Mouse (Mus musculus) layer of hippocampus, postnatal 10 days (tissue): ENCODE results near the gene Vgll1. TPM values are rescaled to one million over a fixed set of nuclear protein-coding genes. Genes with fewer than 3 reads are reported as not detected.

Source experiments
- DNase-seq, 2 experiments: peaks; one replicate each; pipeline ENCODE4 v3.0.0; 2021; ENCODE audit warnings: low spot score in 2 of 2
- long read RNA-seq: library from polyadenylated mRNA; stranded (forward); transcript quantifications from one replicate; pipeline ENCODE4 v2.0.0, GENCODE M21; 2023
- total RNA-seq, 2 experiments: library from RNA; stranded (reverse); gene quantifications; 2 replicates each; pipeline ENCODE4 v1.2.3; 2021

Vgll1 gene
- not detected for total RNA-seq
- long read RNA-seq: 0 reads

DNA sequence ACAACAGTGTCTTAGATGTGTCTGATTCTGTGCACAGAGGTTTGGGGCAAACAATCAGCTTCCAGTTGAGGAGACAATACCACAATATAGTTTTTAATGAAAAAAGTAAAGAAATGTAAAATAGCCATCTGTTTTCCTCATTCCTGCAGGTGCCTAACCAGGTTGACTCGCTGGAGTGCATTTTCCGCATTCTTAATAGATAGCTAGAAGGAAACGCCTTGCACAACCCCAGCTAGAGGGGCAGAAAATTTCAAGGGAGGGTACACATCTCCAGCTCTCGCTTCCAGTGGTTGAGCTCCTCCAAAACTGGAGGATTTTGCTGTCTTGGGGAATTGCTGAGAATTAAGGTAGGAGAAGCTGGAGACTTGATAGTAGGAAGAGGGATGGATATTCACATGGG is at the start of gene Vgll1:
Gene Vgll1, plus strand, starts transcription at position 301 of the 400 bp plus-strand sequence.
- DNase-seq: no peak

DNA sequence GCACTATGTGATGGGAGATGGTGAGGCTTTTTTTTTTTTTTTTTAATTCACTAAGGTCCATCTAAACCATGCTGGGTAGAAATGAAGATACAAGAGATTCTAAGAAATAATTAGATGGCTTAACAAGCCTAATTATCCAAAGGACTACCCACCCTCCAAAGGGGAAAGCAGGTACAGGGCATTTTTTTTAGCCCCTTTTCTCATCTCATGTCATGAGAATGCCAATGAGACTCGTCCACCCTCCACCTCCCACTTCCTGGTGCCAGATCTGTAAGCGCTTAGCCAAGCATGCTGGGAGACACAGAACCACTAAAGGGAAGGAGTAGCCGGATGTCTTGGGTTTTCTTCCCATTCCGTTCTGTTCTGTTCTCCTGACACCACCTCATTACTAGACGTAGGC is 45.1 kb upstream of the Vgll1 start, which contains the start of gene Brs3:
Gene Brs3, plus strand, starts transcription at position 301 of the 400 bp plus-strand sequence.
- DNase-seq: no peak

DNA sequence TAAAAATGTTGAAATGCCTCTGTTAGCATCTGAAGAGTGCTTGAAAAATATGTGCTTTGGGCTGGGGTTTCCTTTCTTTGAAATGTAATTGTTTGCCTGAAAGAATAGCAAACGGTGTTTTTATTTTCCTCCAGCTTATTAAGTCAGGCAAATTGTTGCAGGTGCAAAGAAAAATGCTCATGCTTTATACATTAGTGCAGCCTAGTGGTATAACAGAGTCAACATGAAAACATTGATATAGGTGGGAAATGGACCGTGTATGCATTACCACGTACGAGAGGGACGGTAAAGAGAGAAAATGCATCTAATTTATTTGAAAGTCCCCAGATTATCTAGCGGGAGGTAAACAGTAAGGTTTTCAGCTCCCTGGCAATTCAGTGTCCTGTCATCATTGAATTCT is 44.0 kb upstream of the Vgll1 start:
- no peak for DNase-seq

DNA sequence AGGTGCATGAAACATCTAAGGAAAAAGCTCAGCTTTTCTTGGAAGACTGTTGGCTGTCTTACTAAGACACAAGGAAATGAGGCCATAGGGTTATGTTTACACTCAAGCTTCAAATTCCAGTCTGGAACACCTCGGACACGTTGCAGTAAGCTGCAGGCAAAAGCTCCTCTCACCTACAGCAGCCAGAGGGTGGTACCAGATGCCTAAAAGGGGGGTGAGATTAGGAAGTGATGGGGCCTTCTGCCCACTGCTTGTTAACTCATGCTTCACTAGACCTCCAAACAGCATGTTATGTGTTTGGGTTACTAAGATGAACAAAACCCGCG is 35.1 kb upstream of the Vgll1 start:
- no peak for DNase-seq

DNA sequence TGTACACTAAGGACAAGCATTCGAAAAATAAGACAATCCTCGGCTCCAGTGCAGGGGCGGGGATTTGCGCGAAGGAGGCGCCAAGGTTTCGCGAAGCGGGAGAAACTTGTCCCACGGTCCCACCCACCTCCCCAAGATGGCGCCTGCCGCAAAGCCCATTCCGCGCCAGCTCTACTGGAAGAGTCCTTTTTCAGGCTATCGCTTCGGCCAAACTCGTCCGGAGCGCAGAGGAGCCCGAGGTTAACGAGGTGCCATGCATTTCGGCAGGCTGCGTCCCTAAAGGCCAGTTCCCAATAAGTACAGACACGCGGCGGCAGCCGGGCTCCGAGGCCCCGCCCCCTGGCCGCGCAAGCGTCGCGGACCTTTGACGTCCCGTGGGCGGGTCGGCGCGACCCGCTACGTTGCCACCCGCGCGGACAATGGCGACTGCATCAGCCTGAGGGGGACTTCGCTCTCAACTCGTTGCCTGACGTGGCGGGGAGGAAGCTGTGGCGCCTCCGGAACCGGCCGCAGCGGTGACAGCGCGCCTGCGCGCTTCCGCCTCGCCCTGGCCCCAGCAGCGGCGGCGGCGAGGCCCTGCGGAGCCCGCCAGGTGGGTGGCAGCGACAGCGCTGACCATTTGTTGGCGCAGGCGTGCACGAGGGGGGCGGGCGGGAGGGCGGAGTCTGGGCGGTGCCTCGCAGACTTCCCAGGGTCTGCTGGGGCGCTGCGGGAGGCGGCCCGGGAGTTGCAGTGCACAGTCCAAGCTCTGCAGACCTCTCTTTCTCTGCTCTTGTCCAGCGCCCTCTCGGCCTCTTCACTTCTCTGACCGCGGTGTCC is 34.5 kb upstream of the Vgll1 start, which contains the start of gene Htatsf1:
Gene Htatsf1, plus strand, starts transcription at position 410 of the 819 bp plus-strand sequence.
- peak; percentile 78 to 86 for DNase-seq

DNA sequence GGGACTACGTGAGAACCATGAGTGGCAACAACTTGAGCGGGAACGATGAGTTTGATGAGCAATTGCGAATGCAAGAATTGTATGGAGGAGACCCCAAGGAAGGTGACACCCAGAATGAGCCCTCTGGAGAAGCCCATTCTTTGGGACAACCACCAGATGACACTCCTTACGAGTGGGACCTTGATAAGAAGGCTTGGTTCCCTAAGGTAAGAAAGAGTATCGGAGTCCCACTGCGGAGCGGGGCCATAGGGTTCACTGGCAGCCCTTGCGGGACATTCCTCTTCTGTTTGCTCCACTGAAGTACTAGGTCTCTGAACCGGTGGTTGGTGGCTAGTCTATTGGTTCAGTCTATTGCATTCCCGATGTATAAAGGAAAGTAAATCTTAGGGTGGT is 33.9 kb upstream of the Vgll1 start:
- no peak for DNase-seq

DNA sequence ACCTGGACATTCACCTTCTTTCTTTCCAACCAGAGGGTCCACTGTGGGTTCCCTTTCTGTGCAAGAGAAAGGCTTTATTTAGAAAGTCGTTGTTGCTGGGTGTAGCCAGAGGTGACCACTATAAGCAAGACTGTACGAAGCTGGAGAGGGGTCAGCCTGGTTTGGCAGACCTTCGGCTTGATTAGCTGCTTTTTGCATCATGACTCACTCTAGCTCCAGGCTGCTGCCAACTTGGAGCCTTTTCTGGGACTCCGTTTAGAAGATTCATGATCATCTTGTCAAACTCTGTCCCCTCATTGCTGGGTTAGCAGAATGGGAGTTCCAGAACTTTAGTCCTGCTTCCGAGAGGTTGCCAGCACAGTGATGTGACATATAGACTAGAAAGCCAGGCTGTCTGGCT is 6.4 kb upstream of the Vgll1 start:
- no peak for DNase-seq

DNA sequence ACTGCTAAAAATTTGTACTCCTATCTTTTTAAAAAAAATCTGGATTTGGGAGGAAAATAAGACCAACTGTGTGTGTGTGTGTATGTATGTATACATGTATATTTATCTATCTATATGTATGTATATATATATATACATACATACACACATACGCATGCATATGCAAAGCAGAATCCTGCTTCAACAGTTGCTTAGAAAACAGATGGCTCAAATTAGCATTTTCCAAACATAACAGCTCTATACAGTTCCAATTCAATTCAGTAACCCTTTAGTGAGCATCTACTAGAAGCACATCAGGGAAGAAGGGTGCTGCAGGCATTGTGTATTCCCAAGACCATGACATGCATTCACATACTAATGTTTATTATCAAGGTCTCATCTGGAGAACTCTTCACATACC is 15.5 kb downstream of the Vgll1 start:
- DNase-seq: no peak

DNA sequence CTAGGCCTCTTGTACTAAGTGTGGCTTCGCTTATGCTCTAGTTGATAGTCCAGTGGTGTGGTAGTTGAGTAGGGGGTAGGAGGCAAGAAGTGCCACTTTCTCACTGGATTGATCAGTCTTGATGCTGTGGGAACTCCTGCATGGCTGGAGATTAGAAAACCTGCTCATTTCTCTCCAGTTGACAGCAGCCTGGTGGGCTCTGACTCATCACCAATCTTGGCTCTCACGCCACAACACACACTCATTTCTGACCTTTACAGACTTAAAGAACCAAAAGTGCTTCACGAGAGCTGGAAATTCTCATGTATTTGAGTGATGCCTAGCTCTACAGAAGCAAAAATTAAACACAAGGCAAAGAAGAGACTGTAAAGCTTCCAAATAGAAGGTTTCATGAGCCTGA is 19.1 kb downstream of the Vgll1 start:
- no peak for DNase-seq

DNA sequence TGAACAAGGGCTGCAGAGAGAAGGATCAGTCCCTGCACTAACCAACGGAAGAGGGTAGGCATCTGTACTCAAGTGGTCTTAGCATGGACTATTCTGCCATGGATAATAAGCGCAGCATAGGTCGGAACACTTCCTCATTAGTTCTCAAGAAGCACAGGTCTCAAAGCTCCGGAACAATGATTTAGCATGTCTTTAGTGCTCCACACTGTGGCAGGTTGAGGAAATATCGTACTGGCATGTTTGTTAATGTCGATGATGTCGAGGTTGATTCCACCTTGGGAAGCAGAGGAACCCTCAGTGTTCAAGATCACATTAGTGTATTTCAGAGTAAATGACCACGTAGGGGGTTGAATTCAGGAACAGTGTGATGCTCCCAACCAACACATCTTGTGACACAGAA is 30.2 kb downstream of the Vgll1 start:
- DNase-seq: no peak

DNA sequence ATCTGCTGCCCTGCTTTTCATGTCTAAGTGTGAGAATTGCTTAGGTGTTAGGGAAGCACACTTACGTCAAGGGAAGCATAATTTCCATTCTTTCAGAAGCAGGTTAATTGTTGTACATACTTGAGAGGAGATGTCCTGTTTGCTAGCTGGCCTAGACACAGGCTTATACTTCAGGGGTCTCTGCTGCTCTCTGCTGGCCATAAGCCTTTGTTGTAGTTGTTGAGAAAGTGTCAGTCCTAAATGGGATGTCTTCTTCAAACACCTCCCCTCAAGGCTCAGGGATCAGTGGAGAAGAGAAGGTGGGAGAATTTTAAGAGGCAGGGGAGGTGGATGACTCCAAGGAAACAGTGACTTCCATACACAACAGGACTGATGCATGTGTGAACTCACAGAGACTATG is 32.9 kb downstream of the Vgll1 start:
- DNase-seq: peak in 1 of 2 experiments; percentile 2

DNA sequence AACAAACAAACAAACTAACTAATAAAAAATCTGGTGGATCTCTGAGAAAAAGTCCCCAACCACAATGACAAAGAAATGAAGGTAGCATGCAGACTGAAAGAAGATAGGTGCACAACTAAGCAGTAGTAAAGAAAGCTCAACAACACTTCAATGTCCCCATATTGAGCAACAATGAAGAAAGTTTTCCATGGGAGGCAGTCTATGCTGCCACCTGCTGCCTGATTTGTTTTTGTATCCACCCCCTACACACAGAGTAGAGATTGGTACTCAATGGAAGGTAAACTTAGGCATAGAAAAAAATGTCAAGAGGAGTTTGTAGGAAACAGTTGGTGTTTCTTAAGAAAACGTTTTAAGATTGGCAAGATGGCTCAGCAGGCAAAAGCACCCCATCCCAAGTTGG is 42.7 kb downstream of the Vgll1 start:
- DNase-seq: no peak

DNA sequence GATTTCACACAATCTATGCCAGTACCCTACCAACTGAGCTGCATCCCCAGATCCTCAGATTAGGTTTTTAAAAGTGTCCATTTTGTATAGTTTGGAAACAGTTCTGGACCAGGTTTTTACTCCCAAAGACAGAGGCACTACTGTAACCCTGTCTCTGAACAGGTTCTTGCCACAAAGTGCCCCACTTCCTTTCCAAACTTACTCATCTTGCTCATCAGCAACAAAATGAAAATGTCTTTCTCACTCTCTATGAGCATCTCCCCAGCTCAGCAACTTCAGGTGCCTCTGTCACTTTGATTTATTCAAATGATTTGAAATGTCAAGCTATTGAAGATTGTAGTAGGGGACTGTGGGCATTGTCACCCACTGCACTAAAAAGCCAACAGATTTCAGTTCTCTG is 49.7 kb downstream of the Vgll1 start:
- DNase-seq: no peak

DNA sequence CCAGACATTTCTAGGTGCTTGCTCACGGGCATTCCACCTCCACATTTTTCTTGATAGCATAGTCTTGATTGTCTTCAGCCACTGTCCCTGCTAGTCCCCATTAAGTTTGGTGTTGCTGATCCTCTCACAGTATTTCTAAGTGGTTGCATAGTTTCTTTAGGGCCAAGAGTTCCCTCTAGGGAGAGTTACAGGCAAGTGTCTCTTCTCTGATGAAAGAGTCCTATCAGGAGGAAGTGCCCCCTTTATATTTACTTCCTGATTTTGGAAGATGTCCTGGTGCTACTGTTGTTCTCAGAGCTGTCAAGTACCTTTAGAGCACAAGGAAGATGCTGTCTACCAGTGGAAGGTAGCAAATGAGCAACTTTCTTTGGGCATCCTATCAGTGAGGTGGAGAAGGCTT is 65.6 kb downstream of the Vgll1 start:
- no peak for DNase-seq

Other genes with a start within 250 kb of the Vgll1 start
- not detected for gene Adgrg4, start 217.9 kb upstream of the Vgll1 start, total RNA-seq
- 1 to 10 TPM; 1.0 TPM for gene Brs3, start 45.0 kb upstream of the Vgll1 start, total RNA-seq
- 10 to 100 TPM; 66.8 to 69.7 TPM for gene Htatsf1, start 34.5 kb upstream of the Vgll1 start, total RNA-seq
- not detected for gene Cd40lg, start 124.0 kb downstream of the Vgll1 start, total RNA-seq